Mouse (Mus musculus) cerebellum, adult 2 months (tissue): Measurements from ENCODE around the gene Robo2.

Experiments
- CTCF ChIP-seq: fragments of 200-500 bp; IDR thresholded peaks from 2 replicates; pipeline ENCODE4 v1.5.1; 2011; ENCODE audit warnings: low read depth, mild to moderate bottlenecking, control low read depth, low read length, moderate library complexity, borderline replicate concordance; ENCODE audit not compliant: insufficient read depth
- POLR2A ChIP-seq: fragments of 200-500 bp; IDR thresholded peaks from 2 replicates; pipeline ENCODE4 v1.6.1; 2011; ENCODE audit warnings: low read length, control low read depth, borderline replicate concordance; ENCODE audit not compliant: insufficient read depth

- TF ChIP-seq POLR2A (no peak), CTCF (no peak)
Measured at GRCm38 (mm10) chr16:74272993-74273392, 138.6 kb downstream of the Robo2 start.
